Mouse (Mus musculus): ENCODE measurements around the gene Lmo7.

Lmo7 gene

DNA sequence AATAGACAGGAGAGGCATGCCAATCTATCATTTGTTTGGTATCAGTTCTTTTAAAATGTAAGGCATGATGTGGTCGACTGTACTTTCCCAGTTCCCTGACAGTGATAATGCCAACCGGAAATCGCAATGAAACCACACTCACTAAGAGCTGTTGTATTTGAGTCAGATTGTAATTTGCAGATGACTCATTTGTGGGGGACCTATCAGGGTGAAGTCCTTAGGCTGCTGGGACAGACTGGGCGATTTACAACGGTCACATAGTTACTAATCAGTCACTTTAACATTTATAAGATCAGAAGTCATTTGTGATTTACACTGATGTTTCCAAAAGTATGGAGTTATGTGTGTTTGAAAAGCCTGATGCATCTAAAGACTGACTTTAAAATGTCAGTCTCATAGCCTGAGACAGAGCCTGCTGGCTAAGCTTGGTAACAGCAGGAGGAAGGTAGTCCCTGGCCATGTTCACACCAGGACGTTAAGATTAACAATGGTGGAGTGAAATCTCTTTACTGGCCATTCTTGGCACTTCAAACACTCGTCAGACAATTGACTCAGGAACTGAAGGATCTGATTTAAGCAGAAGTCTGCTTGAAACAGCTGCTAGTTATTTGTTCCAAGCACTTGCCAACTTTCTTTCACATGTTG, 149.4 kb downstream of the Lmo7 start:
- DNase-seq, result no peak

- no peak for DNase-seq
Observed at GRCm38 (mm10) chr14:101882966-101883365, 153.2 kb downstream of the Lmo7 start.

- DNase-seq, result no peak
Observed at GRCm38 (mm10) chr14:101883787-101884186, 154.0 kb downstream of the Lmo7 start.

- DNase-seq, result no peak
Observed at GRCm38 (mm10) chr14:101886320-101886719, 156.6 kb downstream of the Lmo7 start.

- no peak for DNase-seq
Observed at GRCm38 (mm10) chr14:101891903-101892448, 162.2 kb downstream of the Lmo7 start.

GRCm38 (mm10) chr14:101892496-101892895, 162.7 kb downstream of the Lmo7 start:
- no peak for DNase-seq

GRCm38 (mm10) chr14:101893215-101893614, 163.5 kb downstream of the Lmo7 start:
- DNase-seq, result no peak

- DNase-seq, result no peak
Observed at GRCm38 (mm10) chr14:101898250-101898649, 168.5 kb downstream of the Lmo7 start.

- DNase-seq, result no peak
Observed at GRCm38 (mm10) chr14:101901496-101901895, 171.7 kb downstream of the Lmo7 start.

DNA sequence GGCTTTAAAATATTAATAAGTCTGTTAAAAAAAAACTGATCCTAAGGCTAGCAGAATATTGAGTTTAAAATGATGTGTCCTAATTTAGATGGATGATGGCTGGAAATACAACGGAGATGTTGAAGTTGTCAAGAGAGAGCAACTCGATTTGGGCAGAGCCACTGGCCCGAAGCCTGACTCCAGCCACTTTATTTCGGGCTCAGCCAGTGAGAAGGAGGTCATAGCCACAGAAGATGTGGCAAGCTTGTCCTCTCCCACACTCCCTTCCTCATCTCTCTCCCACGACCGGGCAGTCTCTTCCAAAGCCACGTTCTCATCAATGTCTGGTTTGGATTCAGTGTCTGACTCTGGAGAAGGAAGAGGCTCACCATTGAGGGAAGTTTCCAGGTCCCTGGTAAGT, 172.2 kb downstream of the Lmo7 start:
- DNase-seq, result no peak

DNA sequence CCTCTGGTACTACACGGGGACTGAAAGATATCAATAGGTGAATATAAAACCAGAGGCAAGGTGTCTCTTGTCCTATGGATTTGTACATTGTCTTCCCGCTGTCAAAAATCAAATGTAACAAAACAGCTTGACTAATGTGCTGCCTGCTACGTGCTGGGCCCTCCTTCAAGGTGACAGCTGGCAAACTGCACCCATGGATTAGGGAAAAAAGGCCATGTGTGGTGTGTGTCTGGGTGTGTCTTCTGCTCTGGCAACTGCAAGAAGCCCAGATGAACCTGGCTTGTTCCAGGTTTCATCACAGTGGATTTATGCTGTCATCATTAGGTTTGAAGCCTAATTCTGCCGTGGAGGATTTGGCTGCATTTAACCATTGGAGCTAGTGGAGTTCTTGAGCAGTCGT, 174.0 kb downstream of the Lmo7 start:
- DNase-seq, result no peak

DNA sequence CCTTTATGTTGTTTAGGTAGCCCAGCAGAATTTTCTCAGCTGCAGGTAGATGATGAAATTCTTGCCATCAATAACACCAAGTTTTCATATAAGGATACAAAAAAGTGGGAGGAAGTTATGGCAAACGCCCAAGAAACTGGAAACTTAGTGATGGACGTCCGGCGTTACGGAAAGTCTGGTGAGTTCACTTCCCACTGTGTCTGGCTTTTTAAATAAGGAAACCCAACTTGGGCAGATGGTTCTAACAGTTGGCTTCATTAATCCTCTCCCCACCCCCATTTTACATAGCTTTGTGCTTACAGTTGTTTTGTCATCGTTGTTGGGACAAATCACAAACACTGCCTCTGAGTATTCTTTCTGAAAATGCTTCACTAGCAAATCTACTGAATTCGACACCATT, 182.2 kb downstream of the Lmo7 start:
- DNase-seq, result no peak

- no peak for DNase-seq
Observed at GRCm38 (mm10) chr14:101912392-101912791, 182.6 kb downstream of the Lmo7 start.

DNA sequence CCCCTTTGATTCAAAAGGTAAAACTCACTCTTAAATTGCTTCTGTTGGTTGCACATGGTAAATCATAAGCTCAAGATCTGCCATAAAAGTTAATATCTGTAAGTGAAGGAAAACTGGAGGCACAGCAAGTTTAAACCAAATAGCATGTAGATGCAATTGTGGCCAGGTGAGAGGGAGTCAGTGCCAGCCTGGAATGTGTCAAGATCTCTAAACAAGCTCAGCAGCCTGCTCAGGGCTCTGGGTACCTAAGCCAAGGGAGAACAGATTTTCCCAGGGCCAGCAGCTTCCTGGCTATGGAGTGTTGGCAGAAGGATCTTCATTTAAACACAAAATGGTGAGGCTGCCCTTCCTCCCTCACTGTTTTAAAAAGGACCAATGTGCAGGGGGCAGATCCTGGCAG, 184.6 kb downstream of the Lmo7 start:
- no peak for DNase-seq

DNA sequence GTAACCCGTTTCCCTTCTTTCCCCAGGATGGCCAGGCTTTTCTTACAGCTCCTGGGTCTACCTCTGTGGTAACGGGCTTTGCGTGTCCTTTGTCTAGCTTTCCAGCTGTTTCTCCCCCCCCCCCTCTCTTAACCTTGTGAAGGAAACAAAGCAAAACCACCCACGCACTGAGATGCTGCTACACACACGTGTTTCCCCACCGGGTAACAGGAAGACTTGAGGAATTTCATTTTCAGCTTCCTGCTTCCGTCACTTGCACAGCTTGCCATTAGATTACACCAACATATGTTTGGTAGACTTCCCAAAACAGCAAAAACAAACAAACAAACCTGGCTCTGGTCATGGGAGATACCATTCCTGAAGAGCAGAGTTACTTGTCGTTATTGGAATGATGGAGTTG, 186.1 kb downstream of the Lmo7 start:
- DNase-seq, result no peak

- no peak for DNase-seq
Observed at GRCm38 (mm10) chr14:101918471-101918870, 188.7 kb downstream of the Lmo7 start.

DNA sequence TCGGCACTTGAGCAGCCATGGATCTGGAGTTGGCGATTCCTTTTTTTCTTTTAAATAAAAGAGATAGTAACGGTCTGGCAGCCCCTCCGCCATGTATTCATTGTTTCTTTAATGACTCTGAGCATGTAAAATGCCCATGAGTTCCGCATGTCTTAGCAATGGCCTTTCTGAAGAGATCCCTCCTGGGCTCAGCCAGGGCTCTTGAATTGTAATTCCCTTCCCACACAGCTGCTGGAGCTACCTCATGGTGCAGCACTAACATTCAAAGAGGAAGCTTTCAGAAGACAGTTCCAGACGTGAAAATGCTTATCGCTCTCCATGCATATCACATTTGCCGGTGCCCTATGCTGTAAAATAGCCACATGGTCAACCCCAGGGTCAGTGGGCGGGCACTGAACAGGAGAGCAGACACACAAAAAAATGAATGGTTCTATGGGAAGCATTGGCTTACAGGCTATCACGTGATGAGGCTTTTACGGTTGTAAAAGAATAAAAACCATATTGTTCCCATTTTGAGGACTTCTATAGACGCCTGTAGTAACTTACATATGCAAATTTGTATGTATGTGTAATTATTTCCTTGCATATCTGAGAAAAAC, 198.0 kb downstream of the Lmo7 start:
- no peak for DNase-seq

- DNase-seq, result no peak
Observed at GRCm38 (mm10) chr14:101930576-101931447, 201.1 kb downstream of the Lmo7 start.

- no peak for DNase-seq
Observed at GRCm38 (mm10) chr14:101931448-101931750, 201.6 kb downstream of the Lmo7 start.

DNA sequence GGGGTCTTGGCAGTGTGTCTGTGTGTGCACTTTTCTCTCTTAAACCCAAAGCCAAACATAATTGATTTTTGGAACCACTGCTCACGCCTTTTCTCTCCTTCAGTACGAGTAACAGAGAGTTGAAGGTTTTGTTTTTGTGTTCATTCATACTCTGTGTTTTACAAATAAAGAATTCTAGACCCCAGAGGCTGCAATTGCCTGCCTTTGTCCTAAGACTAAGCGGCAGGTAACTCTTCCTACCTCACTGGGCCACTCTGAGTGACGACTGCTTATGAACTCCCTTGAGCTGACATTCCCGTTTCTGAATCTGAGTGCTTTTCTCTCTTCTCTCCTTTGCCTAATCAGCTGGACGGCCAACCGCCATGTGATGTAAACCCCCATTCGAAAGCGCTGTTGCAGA, 203.8 kb downstream of the Lmo7 start:
- no peak for DNase-seq

GRCm38 (mm10) chr14:101942971-101943370, 213.2 kb downstream of the Lmo7 start:
- DNase-seq, result peak; percentile 37

GRCm38 (mm10) chr14:101946711-101947516, 217.2 kb downstream of the Lmo7 start:
- DNase-seq, result peak; percentile 41

DNA sequence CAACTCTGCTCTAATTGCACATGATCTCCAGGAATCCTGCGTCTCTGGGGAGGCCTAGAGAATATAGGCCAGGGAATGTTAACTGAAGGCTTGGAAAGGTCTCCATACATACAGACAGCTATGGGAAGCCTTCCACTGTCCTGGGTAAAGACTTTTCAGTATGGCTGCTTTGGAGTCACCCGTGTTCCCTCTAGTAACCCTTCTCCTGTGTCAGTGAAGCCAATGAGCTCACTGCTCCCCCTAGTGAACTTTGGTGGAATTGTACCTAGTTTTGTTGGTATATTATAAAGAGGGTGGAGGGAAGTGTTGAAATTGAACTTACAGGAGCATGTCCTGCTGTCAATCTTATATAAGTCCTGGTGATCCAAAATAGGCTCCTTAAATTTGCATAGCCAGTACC, 219.4 kb downstream of the Lmo7 start:
- DNase-seq, result no peak
